Mouse (Mus musculus) common myeloid progenitor, adult 5-6 weeks (primary cell): Measurements from ENCODE around the gene Vasp. TPM values are rescaled to one million over a fixed set of nuclear protein-coding genes. Genes with fewer than 3 reads are reported as not detected.
"Not testable (repeated sequence)": the region's sequence is repeated elsewhere in the genome, so short reads cannot be mapped to it uniquely, and the experiment has no call there.

Experiments
- ATAC-seq: replicated peaks from 2 replicates; pipeline ENCODE4 v1.8.0; 2016; ENCODE audit warnings: low read depth, mild to moderate bottlenecking, moderate TSS enrichment, inconsistent platforms; ENCODE audit not compliant: poor library complexity, severe bottlenecking
- total RNA-seq: library from RNA; stranded (forward); fragments of 200-1000, 187-1606 nt; gene quantifications from 2 replicates; pipeline ENCODE4 v1.2.3, GENCODE M21; 2017

The Vasp gene
- total RNA-seq, 1 experiment from 2014 or later, result 61.7 TPM

DNA sequence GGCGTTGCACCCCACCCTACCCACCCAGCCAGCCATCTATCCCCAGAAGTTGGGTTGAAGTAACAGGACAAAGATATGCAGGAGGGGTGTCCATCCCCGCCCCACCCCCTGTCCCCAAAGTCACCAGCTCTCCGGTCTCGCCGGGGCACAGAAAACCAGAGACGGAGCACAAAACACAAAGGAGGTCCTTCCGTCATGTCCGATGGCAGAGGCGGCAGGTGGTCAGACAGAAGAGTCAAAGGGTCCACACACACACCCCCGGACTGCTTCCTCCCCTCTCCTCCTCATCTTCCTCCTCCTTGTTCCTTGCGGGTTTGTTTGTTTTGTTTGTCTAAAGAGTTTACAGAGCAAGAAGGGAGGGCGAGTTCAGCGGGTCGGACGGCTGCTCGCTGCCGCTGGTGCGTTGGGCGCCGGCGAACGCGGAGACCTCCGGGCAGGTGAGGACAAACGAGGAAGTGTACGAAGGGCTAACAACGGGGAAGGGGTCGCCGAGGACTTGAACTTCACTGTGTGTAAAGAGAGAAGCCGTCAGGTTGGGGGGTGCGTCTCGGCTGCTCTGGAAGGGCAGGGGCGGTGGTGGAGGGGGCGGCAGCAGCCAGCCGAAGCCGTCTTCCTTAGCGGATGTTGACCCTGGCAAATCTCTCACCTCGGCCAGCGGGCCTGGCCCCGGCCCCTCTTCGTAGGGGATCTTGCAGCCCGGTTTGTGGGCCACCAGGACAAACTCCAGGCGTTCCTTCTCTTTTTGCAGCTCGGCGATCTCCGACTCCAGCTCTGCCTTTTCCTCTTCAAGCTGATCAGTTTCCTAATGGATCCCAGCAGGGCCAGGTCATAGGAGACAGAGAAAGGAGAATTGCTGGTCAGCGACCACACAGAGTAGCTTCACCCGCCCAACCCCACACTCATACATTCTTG, 33.1 kb upstream of the Vasp start:
- ATAC-seq, result no peak

DNA sequence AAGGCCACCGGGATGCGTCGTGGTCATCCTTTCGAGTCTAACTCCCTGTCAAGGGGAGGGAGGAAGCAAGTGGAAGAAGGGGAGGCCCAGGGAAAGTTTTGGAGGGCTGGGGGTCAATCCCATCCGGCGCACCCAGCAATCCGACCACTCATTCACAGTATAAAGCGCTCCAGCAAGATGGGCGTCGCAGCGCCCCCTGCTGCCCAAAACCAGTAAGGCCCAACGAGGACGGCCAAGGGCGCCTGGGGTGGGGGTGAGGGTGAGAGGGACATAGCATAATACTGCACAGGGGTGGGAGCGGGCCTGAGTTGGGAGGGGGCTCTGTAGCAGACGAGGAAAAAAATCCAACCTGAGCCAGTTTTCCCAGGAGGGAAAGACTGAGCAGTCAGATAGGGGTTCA, 32.2 kb upstream of the Vasp start:
- no peak for ATAC-seq

DNA sequence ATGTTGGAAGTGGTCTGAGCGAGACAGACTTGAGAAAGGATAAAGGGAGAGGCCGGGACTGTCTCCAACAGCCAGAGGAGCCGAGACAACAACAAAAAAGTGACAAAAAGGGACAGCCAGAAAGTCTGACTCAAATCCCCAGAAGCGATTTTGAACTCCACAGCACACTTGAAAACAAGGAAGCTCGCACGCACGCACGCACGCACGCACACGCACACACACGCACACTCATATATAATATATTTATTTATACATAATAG, 31.4 kb upstream of the Vasp start:
- no peak for ATAC-seq

DNA sequence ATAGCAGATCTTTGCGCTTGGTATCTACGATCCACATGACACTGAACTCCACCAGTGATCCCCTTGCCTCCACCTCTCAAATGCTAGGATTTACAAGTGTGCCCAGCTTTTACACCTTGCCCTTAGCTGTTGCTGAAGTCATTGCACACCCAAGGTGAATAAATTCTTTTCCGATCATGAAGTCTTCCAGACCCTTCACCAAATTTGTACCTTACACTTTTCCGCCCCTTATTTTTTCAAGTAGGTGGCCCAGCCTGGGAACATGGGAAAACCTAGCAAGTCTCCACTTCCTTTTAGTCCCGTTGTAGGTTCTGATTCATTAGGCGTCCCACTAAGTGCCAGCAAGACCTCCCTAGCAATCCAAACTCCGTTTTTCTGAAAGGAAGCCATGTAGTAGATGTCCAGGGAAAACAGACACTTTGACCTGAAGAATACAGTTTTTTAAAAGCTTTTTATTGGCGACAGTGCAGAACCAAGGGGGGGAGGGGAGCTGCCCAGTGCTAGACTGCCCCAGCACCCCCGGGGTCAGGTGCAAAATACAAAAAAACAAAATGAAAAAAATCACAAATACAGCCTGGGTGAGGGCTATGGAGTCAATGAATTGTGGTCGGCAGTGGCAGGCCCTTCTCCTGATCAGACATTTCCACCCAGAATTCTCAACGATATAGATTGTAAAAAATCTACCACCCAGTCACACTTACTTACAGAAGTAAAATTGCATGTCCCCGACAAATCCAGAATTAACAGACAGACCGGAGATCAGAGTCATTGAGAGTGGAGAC, 30.8 kb upstream of the Vasp start:
- no peak for ATAC-seq

DNA sequence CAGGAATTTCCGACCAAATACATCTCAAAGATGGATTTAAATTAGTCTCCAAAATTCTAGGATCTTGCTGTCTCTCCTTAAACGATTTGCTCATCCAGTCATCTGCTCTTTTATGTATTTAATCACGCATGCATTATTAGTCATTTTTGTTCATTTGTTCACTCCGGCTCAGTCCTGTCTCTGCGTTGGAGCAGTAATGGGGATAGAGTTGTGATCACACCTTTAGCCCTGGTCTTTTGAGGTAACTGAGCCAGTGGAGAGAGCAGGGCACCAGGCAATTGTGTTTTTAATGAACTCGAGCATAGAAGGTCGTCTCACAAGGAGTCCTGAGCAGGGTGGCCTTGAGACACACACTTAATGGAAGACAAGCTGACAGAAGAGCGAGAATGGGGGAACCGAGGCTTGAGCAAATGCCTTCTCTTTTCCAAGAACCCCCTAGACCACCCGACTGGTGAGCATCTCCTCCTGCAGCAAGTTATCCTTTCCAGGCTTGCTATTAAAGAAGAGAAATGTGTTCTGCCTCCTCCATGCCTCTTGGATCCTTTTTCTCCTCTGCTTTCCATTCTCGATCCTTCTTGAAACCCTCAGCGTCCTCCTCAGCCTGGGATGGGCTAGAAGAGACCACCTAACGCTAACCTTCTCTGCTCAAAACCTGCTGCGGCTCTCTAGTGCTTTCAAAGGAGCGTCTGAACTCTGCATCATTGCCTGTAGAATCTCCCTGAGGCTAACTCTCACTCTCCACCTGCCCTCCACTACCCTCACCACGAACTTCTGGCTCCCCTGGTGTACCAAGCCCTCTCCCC, 30.0 kb upstream of the Vasp start:
- ATAC-seq, result peak; percentile 3; the same call in 1 of the 2 replicates

DNA sequence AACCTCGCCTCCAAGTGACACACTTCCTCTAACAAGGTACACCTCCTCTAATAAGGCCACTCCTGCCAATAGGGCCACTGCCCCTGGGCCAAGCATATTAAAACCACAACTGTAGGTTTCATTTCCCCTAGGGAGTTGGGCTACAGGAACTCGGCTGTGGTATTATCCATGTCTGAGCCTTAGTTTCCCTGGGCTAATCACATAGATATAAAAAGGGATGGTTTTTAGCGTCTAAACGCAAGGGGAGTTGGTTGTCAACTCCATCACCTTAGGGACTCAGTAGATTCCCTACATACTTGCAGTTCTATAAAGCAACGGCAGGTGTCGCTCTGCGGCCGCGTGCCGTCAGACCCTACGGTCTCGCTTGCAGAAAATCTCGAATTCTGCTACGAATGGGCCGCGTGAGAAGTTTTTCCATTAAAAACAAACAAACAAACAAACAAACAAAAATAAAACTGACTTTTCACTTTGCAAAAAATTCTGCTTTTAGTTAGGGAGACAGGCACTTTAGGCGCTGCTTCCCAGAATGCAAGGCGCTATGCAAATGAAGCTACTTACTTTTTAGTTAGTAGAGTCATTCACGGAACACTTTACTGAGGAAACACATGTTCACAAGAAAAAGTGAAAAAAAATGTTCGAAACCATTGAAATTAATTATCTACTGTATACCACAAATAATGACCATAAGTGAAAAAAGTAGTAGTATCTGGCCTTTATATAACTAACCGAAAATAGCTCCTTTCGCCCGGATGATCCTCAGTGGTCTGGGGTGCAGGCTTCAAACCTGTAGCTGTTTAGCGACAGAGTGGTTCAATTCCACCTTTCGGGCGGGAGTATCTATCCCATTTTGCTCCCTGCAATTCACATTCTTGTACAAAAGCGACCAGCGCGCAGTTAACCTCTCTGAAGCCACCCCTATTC, 29.1 kb upstream of the Vasp start:
- ATAC-seq, result peak; percentile 39

DNA sequence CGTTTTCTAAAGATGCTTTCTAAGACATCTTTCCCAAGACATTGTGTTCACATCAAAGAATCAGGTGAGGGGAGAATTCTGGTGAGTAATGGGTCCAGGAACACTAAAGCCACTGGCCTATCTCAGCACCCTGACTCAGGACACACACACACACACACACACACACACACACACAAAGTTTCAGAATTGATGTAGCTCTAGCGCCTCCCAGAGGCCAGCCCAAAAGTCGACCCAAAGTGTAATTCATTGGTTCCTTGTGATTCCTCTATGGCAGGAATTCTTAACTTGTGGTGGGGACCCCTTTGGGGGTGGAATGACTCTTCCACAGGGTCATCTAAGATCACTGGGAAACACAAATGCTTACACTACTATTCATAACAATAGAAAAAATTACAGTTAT, 27.6 kb upstream of the Vasp start:
- no peak for ATAC-seq

DNA sequence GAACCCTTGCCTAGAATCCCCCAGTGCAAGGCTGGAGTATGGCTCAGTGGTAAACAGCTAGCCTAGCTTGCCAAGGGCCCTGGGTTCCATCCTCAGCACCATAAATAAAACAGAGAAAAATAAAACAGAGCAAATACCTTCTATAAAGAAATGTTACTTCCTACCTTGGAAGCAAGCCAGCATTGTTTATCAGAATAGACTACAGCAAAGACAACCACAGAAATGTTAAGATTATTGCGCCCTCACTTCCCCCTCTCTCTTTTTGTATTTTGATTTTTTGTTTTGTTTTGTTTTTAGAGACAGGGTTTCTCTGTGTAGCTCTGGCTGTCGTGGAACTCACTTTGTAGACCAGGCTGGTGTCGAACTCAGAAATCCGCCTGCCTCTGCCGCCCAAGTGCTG, 26.2 kb upstream of the Vasp start:
- ATAC-seq, result no peak

DNA sequence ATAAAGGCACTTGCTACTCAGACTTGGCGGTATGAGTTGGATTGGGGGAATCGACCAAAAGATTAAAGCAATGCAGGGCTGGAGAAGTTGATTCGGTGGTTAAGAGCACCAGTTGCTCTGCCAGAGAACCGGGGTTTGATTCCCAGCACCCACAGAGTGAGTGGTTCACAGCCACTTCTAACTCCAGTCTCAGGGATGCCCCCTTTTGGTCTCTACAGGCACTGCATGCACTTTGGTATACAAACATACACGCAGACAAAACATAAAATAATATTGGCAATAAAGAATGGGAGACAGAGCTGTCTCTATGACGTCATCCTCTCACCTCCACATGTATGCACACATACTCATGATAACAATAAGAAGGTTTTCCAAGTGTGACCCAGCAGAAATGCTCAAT, 25.4 kb upstream of the Vasp start:
- no peak for ATAC-seq

DNA sequence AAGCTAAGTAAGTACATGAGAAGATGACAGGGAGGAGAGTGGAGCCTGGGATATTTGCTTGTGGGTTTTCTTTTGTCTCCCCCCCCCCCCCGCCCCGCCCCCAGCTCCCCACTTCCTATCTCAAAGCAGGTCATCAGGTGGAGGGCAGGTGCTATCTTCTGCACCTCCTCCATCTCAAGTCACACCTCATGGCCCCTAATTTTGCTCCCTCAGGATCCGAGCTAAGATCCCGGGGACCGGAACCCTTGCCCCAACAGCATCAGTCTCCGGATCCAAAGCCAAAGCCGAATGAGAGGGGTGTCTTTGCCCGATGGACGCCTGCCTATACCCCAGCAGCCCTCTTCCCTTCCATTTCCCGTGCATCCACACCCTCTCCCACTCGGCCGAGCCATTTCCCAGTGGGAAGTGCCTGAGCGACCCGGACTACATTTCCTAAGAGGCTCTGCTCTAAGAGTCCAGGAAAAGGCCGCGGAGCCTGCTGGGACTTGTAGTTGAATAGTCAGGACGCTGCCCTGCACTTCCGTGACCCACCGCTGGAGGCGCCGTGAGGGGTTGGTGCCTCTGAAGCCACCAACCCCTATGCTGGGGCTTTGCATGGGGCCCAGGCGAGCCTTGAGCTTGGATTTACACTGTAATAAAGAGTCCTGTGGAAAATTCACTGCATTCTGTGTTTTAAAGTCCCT, 24.0 kb upstream of the Vasp start:
- ATAC-seq, result peak; percentile 88

DNA sequence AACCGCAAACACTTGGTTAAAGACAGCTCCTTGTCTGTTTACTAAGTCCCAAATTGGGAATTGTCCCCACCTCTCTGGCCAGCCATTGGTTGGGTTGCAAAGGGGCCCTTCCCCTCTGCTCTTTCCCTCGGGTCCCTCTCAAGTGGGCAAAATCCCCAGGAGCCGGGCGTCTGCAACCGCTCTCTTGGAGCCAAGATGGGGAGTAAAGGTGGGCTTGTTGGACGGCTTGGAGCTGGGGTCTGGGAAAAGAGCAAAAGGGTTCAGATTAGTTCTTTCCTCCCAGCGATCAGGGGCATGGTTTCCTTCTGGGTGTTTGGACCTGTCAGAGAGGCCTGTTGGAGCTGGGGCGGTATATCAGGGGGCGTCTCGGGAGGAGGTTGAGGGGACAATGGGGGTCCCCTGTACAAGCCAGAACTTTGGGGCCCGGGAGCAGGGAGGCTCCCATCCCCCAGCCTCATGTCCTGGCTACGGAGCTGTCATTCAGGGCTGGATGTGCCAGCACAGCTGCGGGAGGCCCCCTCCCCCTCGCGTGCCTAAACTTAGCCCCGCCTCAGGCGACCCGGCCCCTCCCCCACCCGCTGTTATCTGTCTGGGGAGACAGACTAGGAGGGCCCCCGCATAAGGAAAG, 19.5 kb upstream of the Vasp start:
- no peak for ATAC-seq

DNA sequence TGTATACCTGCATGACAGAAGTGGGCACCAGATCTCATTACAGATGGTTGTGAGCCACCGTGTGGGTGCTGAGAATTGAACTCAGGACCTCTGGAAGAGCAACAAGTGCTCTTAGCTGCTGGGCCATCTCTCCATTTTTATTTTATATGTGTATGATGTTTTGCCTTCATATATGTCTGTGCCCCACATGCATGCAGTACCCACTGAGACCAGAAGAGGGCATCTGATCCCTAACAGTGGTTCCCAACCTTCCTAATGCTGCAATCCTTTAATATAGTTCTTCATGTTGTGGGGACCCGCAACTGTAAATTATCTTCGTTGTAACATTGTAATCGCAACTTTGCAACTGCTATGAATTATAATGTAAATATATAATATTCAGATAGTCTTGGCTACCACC, 13.1 kb upstream of the Vasp start:
- no peak for ATAC-seq

DNA sequence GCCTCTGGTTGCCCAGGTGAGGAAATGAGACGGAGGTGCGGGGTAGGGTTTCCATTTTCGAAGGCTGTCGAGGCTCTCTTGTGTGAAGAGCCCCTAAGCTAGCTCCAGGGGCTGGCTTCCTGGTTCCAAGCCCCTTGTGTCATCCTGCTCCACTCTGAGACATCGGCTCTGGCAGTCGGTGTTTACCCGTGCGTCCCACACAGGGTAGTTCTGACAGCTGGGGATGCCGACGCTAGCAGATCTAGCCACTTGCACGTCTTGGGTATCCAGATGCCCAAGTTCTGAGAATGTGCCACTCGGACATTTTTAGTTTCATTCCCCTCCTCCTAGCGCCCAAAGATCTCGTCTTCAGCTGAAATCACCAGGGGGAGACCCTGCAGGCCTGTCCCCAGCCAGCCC, 11.8 kb upstream of the Vasp start:
- no peak for ATAC-seq

DNA sequence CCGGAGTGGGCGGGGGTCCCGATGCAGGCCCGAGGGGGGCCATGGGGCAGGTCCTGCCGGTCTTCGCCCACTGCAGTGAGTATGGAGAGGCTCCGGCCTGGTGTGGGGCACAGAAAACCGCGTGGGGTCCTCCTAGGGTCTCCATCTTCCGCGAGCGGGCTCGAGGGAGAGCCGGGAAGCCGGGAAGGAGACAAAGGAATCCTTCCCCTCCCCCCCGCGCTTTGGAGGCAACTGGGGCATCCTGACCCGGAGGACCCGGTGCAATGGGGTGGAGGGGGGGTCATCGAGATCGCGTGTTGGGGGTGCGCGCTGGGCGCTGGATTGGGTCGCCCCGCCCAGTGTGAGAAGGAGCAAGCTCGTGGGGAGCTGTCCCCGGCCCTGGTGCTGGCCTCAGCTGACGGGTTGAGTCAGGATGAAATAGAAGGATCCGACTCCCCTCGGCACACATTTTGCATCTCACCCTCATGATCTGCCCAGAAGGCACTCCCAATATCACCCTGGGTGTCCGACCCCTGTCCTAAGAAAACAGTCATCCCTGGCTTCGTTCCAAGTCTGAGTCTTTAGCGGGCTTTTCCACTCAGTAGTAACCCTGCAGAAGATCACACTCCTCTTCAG, 11.3 kb upstream of the Vasp start:
- ATAC-seq, result peak; percentile 64

DNA sequence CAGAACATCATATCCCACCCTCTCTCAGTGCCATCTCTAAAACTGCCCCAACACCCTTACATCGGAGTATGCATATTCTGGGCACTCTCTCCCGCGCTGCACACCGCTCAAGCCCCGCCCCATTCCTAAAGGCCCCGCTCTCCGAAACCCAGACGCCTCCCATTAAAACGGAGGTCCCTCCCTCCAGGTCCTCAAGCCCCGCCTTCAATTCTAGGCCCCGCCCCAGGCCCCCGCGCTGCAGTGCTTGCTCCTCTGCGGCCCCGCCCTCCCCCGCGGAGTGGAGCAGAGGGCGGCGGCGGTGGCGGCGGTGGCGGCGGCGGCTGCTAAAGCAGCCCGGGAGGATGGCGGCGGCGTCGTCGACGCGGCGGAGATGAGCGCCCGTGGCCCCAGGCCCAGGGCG, 10.8 kb upstream of the Vasp start, which contains the start of gene Rtn2:
Gene Rtn2, plus strand, starts transcription at position 240 of the 400 bp plus-strand sequence.
- peak; percentile 84 for ATAC-seq

DNA sequence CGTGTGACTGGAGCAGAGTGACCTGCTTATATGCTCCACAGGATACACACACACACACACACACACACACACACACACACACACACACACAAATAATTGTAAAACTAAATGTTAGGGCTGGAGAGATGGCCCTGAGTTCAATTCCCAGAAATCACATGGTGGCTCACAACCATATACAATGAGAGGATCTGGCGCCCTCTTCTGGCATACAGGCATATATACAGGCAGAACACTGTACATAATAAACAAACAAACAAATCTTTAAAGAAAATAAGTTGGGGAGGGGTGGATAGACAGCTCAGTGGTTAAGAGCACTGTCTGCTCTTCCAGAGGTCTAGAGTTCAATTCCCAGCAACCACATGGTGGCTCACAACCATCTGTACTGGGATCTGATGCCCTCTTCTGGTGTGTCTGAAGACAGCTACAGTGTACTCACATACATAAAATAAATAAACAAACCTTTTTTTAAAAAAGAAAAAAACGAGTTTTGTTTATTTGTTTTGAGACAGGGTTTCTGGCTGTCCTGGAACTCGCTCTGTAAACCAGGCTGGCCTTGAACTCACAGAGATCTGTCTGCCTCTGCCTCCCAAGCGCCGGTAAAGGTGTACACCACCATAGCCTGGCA, 10.2 kb upstream of the Vasp start:
- not testable (repeated sequence) for ATAC-seq

DNA sequence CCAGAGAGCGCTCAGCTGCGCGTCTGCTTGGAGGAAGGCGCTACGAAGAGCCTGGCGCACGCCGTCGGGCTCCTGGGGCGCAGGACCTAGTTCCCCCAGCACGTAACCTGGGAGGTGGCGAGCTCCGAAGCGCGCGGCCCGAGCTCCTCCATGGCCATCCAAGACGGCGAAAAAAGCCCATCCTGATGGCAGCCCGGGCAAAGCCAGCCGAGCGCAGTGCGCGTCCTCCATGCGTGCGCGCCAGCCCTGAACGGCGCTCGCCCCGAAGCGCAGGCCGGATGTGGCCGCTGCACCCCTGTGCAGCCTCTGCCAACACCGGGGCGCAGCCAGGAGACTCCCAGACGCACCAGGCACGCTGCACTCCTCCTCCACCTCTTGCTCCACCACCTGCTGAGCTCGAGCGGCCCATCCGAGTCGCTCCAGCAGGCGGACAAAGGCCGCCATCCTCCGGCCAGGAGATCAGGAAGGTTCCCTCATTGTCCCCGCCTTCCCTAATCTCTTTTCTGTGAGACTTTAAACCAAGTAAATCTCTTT, 8.0 kb upstream of the Vasp start, which contains the start of gene Ppm1n:
Gene Ppm1n, minus strand, starts transcription at position 484 of the 534 bp plus-strand sequence.
- no peak for ATAC-seq
